Mouse (Mus musculus) CH12F3 (cell line): Measurements from ENCODE around the gene Ankzf1.

Experiments
- in situ Hi-C: fragments of 300-500 bp; cut with MboI; formaldehyde crosslinking; loops from 2 replicates; pipeline ENCODE4 v1.14.3; 2020; ENCODE audit warnings: low sequenced_read_pairs

The Ankzf1 gene

DNA sequence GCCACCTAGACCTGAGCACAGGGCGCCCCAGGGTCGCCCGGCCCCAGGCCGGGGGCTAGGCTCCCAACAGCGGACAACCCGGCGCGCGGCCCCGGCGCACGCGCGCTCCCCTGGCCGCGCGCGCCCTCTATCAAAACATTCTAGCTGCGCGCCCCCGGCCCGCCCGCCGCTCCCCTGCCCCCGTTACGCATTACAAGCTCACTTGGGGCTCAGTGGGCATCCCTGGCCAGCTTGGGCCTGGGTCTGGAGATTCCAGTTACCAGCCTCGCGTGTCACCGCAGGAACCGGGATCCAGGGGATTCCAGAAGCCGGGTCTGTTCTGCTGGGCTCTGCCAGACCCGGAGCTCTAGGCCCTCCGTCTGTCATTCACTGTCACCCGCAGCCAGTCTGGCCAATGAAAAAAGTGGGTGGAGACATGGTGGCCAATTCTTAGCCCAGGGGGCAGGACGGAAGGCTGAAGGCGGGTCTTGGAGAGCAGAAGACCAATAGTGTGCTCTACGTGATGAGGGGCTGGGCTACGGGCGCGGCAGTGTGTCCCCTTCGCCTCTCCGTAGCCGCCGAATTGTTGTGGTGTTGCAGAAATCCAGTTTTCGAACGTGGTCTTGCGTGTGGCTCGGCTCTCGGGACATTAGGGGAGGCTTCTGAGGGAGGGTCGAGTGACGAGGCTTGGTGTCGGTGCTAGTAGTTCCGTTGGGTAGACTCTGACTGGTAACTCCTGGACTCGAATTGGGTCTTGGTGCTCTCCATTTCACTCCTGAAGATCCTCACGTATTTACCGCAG is at the start of gene Ankzf1, which contains the start of gene Atg9a:
Gene Ankzf1, plus strand, starts transcription at position 530 of the 781 bp plus-strand sequence.
Gene Atg9a, minus strand, starts transcription at position 575 of the 781 bp plus-strand sequence.
- in situ Hi-C loops, result no loop called here

GRCm38 (mm10) chr1:75142301-75143261 is 49.4 kb upstream of the Ankzf1 start, which contains the start of the genes Cnppd1 and Retreg2:
Gene Cnppd1, minus strand, starts transcription at chr1:75142711.
Gene Retreg2, plus strand, starts transcription at chr1:75142778.
- in situ Hi-C loops, result no loop called here

GRCm38 (mm10) chr1:75145589-75145988 is 46.4 kb upstream of the Ankzf1 start:
- in situ Hi-C loops, result no loop called here

- in situ Hi-C loops, result no loop called here
Observed at GRCm38 (mm10) chr1:75147411-75148135, 44.4 kb upstream of the Ankzf1 start.

DNA sequence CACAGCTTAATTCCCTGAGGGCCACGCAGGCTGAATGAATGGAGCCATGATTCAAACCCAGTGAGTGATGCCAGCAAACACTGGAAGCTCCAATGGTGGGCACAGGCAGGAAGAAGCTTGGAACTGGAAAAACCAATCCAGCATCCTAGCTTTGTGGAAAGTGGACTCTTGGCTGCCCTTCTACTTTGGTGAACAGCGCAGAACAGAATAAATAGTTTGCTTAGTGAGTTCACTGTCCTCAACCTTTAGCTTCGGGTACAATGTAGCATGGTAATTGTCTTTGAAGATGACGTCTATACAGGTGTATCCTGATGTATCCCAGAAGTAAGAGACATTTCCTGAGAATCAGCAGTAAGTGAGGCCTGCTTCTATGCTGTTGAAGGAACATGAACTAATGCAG is 43.2 kb upstream of the Ankzf1 start:
- in situ Hi-C loops, result no loop called here

- in situ Hi-C loops, result no loop called here
Observed at GRCm38 (mm10) chr1:75155837-75156236, 36.1 kb upstream of the Ankzf1 start.

- in situ Hi-C loops, result no loop called here
Observed at GRCm38 (mm10) chr1:75158990-75159389, 33.0 kb upstream of the Ankzf1 start.

DNA sequence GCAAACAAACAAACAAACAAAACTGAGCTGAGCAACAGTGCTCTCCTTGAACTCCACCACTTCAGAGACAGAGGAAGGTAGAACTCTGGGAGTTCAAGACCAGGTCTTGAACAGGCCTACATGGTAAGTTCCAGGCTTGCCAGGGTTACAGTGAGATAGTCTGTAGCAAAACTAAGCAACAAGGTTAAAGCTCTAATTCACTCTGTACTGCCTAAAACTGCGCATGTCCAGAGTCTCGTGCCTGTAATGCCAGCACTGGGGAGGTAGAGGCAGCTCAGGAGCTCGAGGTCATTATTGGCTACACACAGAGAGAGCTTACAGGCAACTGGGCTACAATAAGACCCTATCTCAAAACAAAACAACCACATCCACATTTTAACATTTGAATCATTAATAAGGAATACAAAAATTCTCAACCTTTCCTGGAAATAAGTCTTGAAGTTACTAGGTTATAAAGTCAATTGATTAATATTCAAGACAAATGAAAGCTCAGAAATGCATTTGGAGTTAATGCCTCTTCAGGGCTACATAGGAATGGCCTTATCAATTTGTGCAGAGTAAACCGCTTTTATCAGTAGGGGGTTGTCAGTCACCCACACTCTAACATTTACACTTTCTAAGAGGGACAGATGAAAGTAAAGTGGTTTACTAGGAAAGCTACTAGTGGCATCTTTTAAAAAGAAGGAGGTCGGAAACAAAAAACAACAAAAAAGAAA is 32.3 kb upstream of the Ankzf1 start:
- in situ Hi-C loops, result no loop called here

DNA sequence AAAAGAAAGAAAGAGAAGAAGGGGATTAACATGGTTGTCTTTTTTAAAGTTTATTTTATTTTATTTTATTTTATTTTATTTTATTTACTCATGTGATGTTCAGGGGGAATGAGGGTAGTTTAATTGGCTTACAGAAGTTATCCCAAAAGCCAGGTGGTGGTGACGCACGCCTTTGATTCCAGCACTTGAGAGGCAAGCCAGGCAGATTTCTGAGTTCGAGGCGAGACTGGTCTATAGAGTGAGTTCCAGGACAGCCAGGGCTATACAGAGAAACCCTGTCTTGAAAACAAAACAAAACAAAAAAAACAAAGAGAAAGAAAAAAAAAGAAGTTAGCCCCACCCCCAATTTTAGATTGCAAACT is 31.7 kb upstream of the Ankzf1 start:
- in situ Hi-C loops, result no loop called here

GRCm38 (mm10) chr1:75168093-75168471 is 23.9 kb upstream of the Ankzf1 start:
- in situ Hi-C loops, result no loop called here

DNA sequence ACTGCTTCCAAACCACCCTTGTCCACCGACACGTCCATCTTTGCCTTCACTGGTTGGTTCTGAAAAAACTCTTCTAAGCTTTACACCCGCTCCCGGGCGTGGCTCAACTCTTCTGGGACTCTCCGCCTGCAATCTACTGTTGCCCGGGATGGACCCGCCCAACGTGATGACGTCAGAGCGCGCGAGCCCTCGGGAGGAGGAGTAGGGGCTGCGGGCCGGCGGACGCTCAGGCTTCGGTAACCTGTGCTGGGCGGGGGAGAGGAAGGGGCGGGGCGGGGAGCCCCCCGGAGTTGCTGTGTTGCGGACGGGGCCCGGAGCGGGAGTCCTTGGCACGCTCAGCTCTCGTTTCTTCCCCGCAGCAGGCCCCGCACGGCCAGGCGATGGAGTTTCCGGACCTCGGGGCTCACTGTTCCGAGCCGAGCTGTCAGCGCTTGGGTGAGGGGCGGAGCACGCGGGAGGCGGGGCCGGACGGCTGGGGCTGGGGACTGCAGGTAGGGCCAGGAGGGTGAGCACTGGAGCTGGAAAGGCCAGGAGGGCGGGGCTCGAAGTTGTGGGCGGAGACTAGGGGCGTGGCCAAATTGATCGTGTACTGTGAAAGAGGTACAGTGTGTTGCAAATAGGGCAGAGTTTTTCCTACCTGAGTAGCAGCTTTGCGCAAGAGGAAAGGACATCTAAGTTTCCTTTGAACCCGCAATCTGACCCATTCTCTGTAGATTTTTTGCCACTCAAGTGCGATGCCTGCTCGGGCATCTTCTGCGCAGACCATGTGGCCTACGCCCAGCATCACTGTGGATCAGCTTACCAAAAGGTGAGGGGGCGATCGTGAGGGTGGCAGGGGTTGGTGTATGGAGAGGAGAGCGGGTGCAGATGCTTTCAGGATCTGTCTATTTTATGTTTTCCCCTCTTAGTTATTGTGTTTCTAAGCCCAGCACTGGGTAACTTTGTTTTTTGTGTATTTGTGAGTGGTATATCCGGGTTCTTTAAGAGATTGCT is 23.2 kb upstream of the Ankzf1 start, which contains the start of gene Zfand2b:
Gene Zfand2b, plus strand, starts transcription at position 175 of the 993 bp plus-strand sequence.
- in situ Hi-C loops, result no loop called here

DNA sequence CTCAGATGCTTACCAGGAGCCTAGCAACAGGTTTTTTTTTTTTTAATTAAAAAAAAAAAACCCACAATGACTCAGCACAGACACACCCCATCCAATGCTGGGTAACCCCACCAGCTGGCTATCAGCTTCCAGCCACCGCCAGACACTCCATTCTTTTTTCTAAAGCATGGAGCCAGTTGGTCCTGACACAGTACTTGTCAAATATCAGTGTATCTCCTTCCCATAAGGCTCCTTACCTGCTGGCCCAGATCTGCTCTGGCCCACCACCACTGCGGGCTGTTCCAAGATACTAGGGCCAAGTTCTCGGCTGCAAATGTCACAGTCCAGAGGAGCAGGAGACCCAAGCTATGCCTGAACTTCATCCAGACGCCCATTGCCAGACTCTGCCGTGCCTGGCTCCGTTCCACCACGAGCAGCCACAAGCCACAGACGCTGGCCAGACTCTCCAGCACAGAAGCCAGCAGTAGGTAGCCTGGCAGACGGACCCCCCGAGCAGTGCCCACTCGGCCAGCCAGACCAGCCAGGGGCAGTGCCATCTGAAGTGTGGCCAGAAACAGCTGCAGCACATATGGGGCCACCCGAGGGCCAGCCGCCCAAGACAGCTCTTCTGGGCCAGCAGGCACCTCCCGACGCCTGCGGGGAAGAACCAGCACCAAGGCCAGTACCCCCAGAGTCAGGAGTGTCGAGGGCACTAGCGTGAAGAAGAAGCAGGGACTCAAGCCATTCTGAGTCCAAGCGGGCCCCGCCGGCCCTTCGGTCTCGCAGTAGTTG is 12.4 kb upstream of the Ankzf1 start:
- in situ Hi-C loops, result no loop called here

DNA sequence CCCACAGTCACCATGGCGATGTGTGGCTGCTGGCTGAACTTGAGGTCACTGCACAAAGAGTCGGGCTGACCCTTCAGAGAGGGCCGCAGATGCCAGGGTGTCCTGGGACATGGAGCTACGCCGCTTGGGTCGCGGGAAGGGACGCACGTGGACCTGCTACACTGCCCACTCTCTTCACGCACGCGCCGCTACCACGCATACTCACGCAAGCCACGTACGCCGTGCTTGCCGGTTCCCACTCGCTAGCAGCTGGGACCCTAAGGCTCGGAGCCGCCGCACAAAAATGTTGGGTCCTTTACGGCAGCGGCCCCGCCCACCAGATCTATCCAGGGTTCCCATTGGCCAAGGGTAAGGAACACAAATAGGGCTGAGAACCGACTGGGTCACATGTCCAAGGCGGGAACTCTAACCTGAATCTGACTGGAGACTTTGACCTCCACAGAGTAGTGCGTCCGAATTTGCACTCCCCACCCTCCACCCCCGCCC is 11.8 kb upstream of the Ankzf1 start, which contains the start of gene Abcb6:
Gene Abcb6, minus strand, starts transcription at position 288 of the 486 bp plus-strand sequence.
- in situ Hi-C loops, result no loop called here

DNA sequence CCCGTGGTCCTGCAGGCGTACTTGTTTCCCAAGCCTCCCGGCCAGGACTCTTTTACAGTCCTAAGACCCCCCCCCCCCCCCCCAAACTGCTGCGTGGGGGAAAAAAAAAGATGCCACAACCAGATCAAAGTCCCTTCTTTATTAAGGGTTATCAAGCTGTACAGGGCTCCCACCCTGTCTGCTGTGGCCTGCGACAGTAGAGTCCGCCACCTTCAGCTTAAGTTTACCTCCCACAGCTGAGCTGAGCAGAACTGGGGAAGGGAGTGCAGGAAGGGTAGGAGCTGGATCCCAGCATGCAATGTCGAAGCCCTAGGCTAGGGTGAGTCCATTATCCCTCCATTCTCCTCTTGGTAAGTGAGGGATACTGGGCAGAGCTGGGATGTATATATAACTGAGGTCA is 11.2 kb upstream of the Ankzf1 start:
- in situ Hi-C loops, result no loop called here

GRCm38 (mm10) chr1:75181377-75181870 is 10.5 kb upstream of the Ankzf1 start:
- in situ Hi-C loops, result no loop called here

- in situ Hi-C loops, result no loop called here
Observed at GRCm38 (mm10) chr1:75182160-75182559, 9.8 kb upstream of the Ankzf1 start.

DNA sequence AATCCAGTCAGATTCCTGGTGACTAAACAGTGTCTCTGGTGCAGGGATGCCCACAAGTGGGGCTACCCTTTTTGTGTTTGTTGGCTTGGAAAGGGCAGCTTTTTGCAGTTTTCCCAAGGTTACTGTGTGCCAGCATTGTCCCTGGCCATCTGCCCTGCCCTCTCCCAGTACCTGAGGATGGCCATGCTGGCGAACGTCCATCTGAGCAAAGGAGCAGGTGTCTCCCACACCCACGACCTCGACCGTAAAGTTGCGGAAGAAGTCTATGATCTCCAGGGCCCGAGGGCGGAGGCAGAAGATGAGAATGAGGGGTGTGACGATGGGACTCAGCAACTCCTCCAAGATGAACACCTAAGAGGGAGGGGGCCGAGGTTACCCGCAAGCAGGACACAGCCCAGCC is 6.5 kb upstream of the Ankzf1 start:
- in situ Hi-C loops, result no loop called here

- in situ Hi-C loops, result no loop called here
Observed at GRCm38 (mm10) chr1:75187126-75187525, 4.8 kb upstream of the Ankzf1 start.
